Mouse (Mus musculus): ENCODE measurements around the gene Asb18.

- no peak for TF ChIP-seq CTCF (IDR thresholded peaks at IDR 0.05 in 2 of 3, conservative IDR thresholded peaks at IDR 0.05 in 1 of 3; ENCODE audit: control insufficient read depth in 1 of 3, insufficient read depth in 1 of 3, low read depth in 2 of 3, low read length in 3 of 3, poor library complexity in 1 of 3, severe bottlenecking in 1 of 3)
- TF ChIP-seq POLR2A (IDR thresholded peaks at IDR 0.05; ENCODE audit: control insufficient read depth in 1 of 2, insufficient read depth in 1 of 2, low read depth in 1 of 2, low read length in 2 of 2, poor library complexity in 1 of 2): no peak
- TF ChIP-seq NRF1 (IDR thresholded peaks at IDR 0.05; ENCODE audit: insufficient read depth, low read depth, low read length, poor library complexity, severe bottlenecking): no peak
- TF ChIP-seq TBP (IDR thresholded peaks at IDR 0.05; ENCODE audit: low read depth, low read length): no peak
- TF ChIP-seq POLR2AphosphoS2 (IDR thresholded peaks at IDR 0.05; ENCODE audit: low read length): no peak
- TF ChIP-seq UBTF (IDR thresholded peaks at IDR 0.05; ENCODE audit: borderline replicate concordance, insufficient read depth, low read depth, low read length): no peak
- TF ChIP-seq GATA1 (IDR thresholded peaks at IDR 0.05; ENCODE audit: low read depth, low read length): no peak
- TF ChIP-seq MAFK (IDR thresholded peaks at IDR 0.05; ENCODE audit: borderline replicate concordance, low read depth, low read length): no peak
- no peak for TF ChIP-seq HCFC1 (IDR thresholded peaks at IDR 0.05; ENCODE audit: low read depth, low read length)
- TF ChIP-seq MAX (IDR thresholded peaks at IDR 0.05; ENCODE audit: low read length): no peak
- no peak for TF ChIP-seq EP300 (IDR thresholded peaks at IDR 0.05; ENCODE audit: low read depth in 1 of 2, low read length in 2 of 2)
These were observed 5.3 kb downstream of the Asb18 start for GRCm38 (mm10) chr1:90009188-90009587.
